Mouse (Mus musculus) inflammation-experienced regulatory T-cells (primary cell): ENCODE measurements around the gene Gm2916. TPM values are rescaled to one million over a fixed set of nuclear protein-coding genes. Genes with fewer than 3 reads are reported as not detected.

ENCODE experiments used
- polyA plus RNA-seq, 2 experiments: library from polyadenylated mRNA; unstranded; fragments of 100-300 nt; shearing (Covaris generic); gene quantifications; one replicate each; pipeline ENCODE4 v1.2.1; 2017

Gene Gm2916
- polyA plus RNA-seq = not detected

DNA sequence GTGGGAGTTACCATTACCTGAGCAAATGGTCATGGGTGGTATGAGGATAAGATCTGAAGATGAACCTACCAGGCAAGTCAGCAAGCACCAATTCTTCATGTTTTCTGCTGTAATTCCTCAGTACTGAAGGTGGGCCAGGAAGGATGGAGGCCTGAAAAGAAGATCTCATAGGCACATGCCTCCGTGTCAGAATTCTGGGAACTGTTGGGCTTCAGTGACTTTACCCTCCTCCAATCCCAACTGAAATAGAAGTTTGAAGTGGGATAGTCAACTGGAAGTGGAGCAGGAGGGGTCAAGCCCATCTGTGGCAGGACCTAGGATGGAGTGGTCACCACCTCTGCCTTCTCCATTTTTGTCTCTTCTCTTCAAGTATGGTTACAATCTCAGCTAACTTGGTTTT, at the start of gene Gm2916:
Gm2916 (plus strand) TSS at position 301 of the 400 bp plus-strand sequence.

DNA sequence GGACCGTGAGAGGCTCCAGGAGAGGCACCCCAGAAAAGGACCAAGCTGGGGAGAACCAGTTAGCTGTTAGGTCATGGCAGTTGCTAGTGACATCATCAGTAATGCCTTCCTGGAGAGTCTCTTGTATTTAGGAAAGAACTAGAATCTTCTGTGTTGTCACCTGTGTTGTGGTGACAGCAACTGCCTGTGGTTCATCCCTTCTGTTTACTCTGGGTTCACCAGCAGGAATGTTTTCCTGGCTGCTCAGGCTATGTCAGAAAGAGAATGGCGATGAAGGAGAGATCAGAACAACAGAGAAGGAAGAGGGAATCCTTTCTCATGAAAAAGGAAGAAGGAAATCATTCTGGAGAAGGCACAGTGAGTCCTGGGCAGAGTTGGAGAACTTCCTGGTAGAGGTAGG, 38.0 kb upstream of the Gm2916 start, which contains the start of gene Gm3033:
Gm3033 (plus strand) TSS at position 301 of the 400 bp plus-strand sequence.

DNA sequence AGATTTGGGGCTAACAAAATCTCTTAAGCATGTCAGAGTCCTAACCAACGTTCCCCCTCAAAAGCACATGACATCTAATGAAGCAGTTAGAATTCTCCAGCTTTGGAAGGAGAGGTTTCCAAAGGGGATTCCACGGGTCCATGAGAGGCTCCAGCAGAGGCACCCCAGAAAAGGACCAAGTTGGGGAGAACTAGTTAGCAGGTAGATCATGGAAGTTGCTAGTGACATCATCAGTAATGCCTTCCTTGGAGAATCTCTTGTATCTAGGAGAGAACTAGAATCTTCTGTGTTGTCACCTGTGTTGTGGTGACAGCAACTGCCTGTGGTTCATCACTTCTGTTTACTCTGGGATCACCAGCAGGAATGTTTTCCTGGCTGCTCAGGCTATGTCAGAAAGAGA, 47.5 kb downstream of the Gm2916 start, which contains the start of gene Gm3029:
Gm3029 (plus strand) TSS at position 301 of the 400 bp plus-strand sequence.

DNA sequence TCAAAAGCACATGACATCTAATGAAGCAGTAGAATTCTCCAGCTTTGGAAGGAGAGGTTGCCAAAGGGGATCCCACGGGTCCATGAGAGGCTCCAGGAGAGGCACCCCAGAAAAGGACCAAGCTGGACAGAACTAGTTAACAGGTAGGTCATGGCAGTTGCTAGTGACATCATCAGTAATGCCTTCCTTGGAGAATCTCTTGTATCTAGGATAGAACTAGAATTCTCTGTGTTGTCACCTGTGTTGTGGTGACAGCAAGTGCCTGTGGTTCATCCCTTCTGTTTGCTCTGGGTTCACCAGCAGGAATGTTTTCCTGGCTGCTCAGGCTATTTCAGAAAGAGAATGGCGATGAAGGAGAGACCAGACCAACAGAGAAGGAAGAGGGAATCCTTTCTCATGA, 79.3 kb downstream of the Gm2916 start, which contains the start of gene Gm3095:
Gm3095 (plus strand) TSS at position 301 of the 400 bp plus-strand sequence.

Other genes with a start within 250 kb of the Gm2916 start
- gene Gm3012, start 249.7 kb upstream of the Gm2916 start, polyA plus RNA-seq = not detected
- gene Gm3020, start 232.1 kb upstream of the Gm2916 start, polyA plus RNA-seq = 10 to 100 TPM in 1 of 2 experiments, 1 to 10 TPM in 1; 3.1 to 14.2 TPM
- not detected for gene Gm3043, start 195.4 kb upstream of the Gm2916 start, polyA plus RNA-seq
- gene Gm3002, start 74.1 kb upstream of the Gm2916 start, polyA plus RNA-seq = under 1 TPM; 0.31 to 0.82 TPM
- 1 to 10 TPM in 1 of 2 experiments, not detected in 1; 1.4 TPM for gene Gm3033, start 37.9 kb upstream of the Gm2916 start, polyA plus RNA-seq
- not detected for gene Gm3029, start 47.6 kb downstream of the Gm2916 start, polyA plus RNA-seq
- gene Gm3095, start 79.4 kb downstream of the Gm2916 start, polyA plus RNA-seq = not detected
- gene Gm3099, start 114.2 kb downstream of the Gm2916 start, polyA plus RNA-seq = not detected
- 1 to 10 TPM; 1.4 to 4.9 TPM for gene Gm5796, start 139.8 kb downstream of the Gm2916 start, polyA plus RNA-seq
- under 1 TPM; 0.18 to 0.59 TPM for gene Gm3115, start 199.9 kb downstream of the Gm2916 start, polyA plus RNA-seq
- 1 to 10 TPM; 1.4 to 2.7 TPM for gene Gm8108, start 226.4 kb downstream of the Gm2916 start, polyA plus RNA-seq